Mouse (Mus musculus) lung, adult 2 months (tissue): ENCODE results near the gene Bptf.

ENCODE experiments used
- CTCF ChIP-seq: fragments of 200-500 bp; IDR thresholded peaks from 2 replicates; pipeline ENCODE4 v1.5.1; 2011; ENCODE audit warnings: mild to moderate bottlenecking, low read length, control low read depth; ENCODE audit not compliant: insufficient read depth
- POLR2A ChIP-seq: fragments of 200-500 bp; IDR thresholded peaks from 2 replicates; pipeline ENCODE4 v1.6.1; 2011; ENCODE audit warnings: low read depth, mild to moderate bottlenecking, control low read depth, low read length, borderline replicate concordance; ENCODE audit errors: extremely low read depth

DNA sequence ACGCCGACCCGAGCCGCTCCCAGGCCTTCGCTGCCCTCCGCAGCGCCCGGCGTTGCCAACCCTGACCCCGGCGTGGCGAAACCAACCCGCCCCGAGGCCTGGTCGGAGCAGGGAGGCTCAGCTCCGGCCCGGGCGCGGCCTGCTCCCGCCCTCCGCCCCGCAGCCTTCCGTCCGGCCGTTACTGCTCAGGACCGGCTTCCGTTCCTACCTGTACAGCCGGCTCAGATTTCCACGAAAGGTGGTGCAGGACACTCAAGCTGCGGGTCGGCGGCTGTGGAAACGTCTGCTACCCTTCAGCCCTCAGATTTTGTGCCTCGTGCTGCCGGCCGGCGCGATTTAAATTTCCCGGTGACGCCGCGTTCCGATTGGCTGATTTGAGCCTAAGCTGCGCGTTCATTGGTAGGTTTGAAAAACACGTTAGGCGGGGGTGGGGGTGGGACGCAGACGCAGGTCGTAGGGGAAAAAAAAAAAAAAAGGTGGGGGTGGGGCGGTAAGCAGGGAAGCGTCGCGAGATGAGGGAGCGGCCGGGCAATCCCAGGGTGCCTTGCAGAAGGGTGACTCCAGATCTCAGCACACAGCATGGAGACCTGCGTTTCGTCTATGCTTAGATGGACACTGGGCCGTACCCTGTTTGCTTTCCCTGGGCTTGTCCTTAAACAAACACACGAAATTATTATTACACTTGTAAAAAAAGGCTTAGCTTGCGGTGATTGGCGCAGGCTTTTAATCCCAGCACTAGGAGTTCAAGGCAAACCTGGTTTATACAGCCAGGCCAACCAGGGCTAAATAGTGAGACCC lies 132.6 kb downstream of the Bptf start, which contains the start of gene Kpna2:
- TF ChIP-seq CTCF (no peak), POLR2A (peak; percentile 98)
